Mouse (Mus musculus) liver, embryonic 11.5 days (tissue): ENCODE measurements around the gene Axin2. TPM values are rescaled to one million over a fixed set of nuclear protein-coding genes. Genes with fewer than 3 reads are reported as not detected.

Source experiments
- ATAC-seq: fragments of 200-750 bp; cut with Nextera tagmentation; replicated peaks from 2 replicates; pipeline ENCODE4 v1.8.0; 2017; ENCODE audit warnings: moderate number of reproducible peaks, mild to moderate bottlenecking, moderate TSS enrichment, moderate library complexity; ENCODE audit not compliant: low FRiP score
- DNase-seq: peaks from one replicate; pipeline ENCODE4 v3.0.0-alpha.2; 2017; ENCODE audit warnings: low spot score
- H3K27ac ChIP-seq: fragments of 300-500 bp; sonication (generic); 2 replicates; pipeline ENCODE4 v1.5.1; 2014; ENCODE audit warnings: mild to moderate bottlenecking, low read depth, low read length, control low read depth
- H3K27me3 ChIP-seq: fragments of 300-500 bp; sonication (generic); replicated peaks from 2 replicates; pipeline ENCODE4 v1.6.1; 2014; ENCODE audit warnings: low read length, mixed read lengths; ENCODE audit not compliant: control insufficient read depth, insufficient read depth
- H3K36me3 ChIP-seq: fragments of 300-500 bp; sonication (generic); 2 replicates; pipeline ENCODE4 v1.6.1; 2014; ENCODE audit warnings: mild to moderate bottlenecking, low read length, moderate library complexity, mixed read lengths; ENCODE audit not compliant: control insufficient read depth, insufficient read depth
- H3K4me1 ChIP-seq: fragments of 300-500 bp; sonication (generic); replicated peaks from 2 replicates; pipeline ENCODE4 v1.6.1; 2014; ENCODE audit warnings: low read length, mixed read lengths; ENCODE audit not compliant: control insufficient read depth, insufficient read depth
- H3K4me2 ChIP-seq: fragments of 300-500 bp; sonication (generic); 2 replicates; pipeline ENCODE4 v1.6.1; 2014; ENCODE audit warnings: mild to moderate bottlenecking, control low read depth, moderate library complexity
- H3K4me3 ChIP-seq: fragments of 300-500 bp; sonication (generic); 2 replicates; pipeline ENCODE4 v1.5.1; 2014; ENCODE audit warnings: low read depth, low read length, control low read depth
- H3K9ac ChIP-seq: fragments of 300-500 bp; sonication (generic); 2 replicates; pipeline ENCODE4 v1.6.1; 2014; ENCODE audit warnings: low read depth, low read length, control low read depth
- H3K9me3 ChIP-seq: fragments of 300-500 bp; sonication (generic); 2 replicates; pipeline ENCODE4 v1.6.1; 2016; ENCODE audit warnings: low read length, inconsistent platforms, mixed read lengths; ENCODE audit not compliant: control insufficient read depth
- WGBS: fragments of 180-500 bp; shearing (Covaris S2); extraction: QIAGEN DNeasy Blood & Tissue Kit; methylation state at CpG from one replicate; pipeline ENCODE4 v1.1.7; 2014; 5-methylcytosine and 5-hydroxymethylcytosine counted together
- polyA plus RNA-seq: library from polyadenylated mRNA; unstranded; fragments of >200 nt; fragmentation: Nextera tagmentation; extraction: Ambion mirVana; gene quantifications from 2 replicates; pipeline ENCODE4 v1.2.1, GENCODE M21; 2014

The Axin2 gene
- polyA plus RNA-seq, 1 experiment from 2014 or later, result 2.3 TPM

- Histone ChIP-seq H3K36me3 (no peaks in the 10 kb centered on the region), H3K9me3 (no peaks in the 10 kb centered on the region), H3K4me3 (no peak overlapping the region), H3K9ac (no peak overlapping the region), H3K27me3 (no peaks in the 10 kb centered on the region), H3K4me1 (no peaks in the 10 kb centered on the region), H3K4me2 (no peak overlapping the region), H3K27ac (no peak overlapping the region)
- DNase-seq (no peak), ATAC-seq (no peak)
- WGBS, result 64% methylated on average over 2 of the region's 2 CpGs
Measured at GRCm38 (mm10) chr11:108995990-108996533, 75.9 kb downstream of the Axin2 start.

GRCm38 (mm10) chr11:108997816-108998215, 77.7 kb downstream of the Axin2 start:
- 82% methylated on average over 3 of the region's 3 CpGs for WGBS
- Histone ChIP-seq H3K4me2 (no peak overlapping the region), H3K9me3 (no peaks in the 10 kb centered on the region), H3K4me3 (no peak overlapping the region), H3K27ac (no peak overlapping the region), H3K27me3 (no peaks in the 10 kb centered on the region), H3K4me1 (no peaks in the 10 kb centered on the region), H3K36me3 (no peaks in the 10 kb centered on the region), H3K9ac (no peak overlapping the region)
- ATAC-seq (no peak), DNase-seq (no peak)

Other genes with a start within 250 kb of the Axin2 start
- not detected in 2 replicates for gene E030025P04Rik, start 224.0 kb downstream of the Axin2 start, polyA plus RNA-seq